Mouse (Mus musculus): ENCODE data around the gene Neurl4.
"Not testable (repeated sequence)": the region's sequence is repeated elsewhere in the genome, so short reads cannot be mapped to it uniquely, and the experiment has no call there.

Neurl4 gene

GRCm38 (mm10) chr11:69900471-69901405 is at the start of gene Neurl4, which contains the start of gene 2810408A11Rik:
TSS of gene Neurl4 (plus strand) at chr11:69901072.
TSS of gene 2810408A11Rik (minus strand) at chr11:69900987.
- DNase-seq, result peak; percentile 93

GRCm38 (mm10) chr11:69853994-69854393 is 46.9 kb upstream of the Neurl4 start:
- DNase-seq, result no peak

- no peak for DNase-seq
Measured at GRCm38 (mm10) chr11:69854680-69855079, 46.2 kb upstream of the Neurl4 start.

GRCm38 (mm10) chr11:69855347-69855746 is 45.5 kb upstream of the Neurl4 start:
- no peak for DNase-seq

- DNase-seq, result no peak
Measured at GRCm38 (mm10) chr11:69858113-69858998, 42.5 kb upstream of the Neurl4 start, which contains the start of gene Tnk1. TSS of gene Tnk1 (minus strand) at chr11:69858730.

GRCm38 (mm10) chr11:69863729-69864128 is 37.1 kb upstream of the Neurl4 start:
- not testable (repeated sequence) for DNase-seq

GRCm38 (mm10) chr11:69864138-69864860 is 36.6 kb upstream of the Neurl4 start:
- DNase-seq, result no peak

- DNase-seq, result no peak
Measured at GRCm38 (mm10) chr11:69865561-69865960, 35.3 kb upstream of the Neurl4 start.

GRCm38 (mm10) chr11:69867335-69867734 is 33.5 kb upstream of the Neurl4 start:
- DNase-seq, result no peak

GRCm38 (mm10) chr11:69870289-69871069 is 30.4 kb upstream of the Neurl4 start:
- DNase-seq, result no peak

- no peak for DNase-seq
Measured at GRCm38 (mm10) chr11:69871822-69872221, 29.1 kb upstream of the Neurl4 start.

- no peak for DNase-seq
Measured at GRCm38 (mm10) chr11:69872451-69872850, 28.4 kb upstream of the Neurl4 start.

- DNase-seq, result no peak
Measured at GRCm38 (mm10) chr11:69876186-69876585, 24.7 kb upstream of the Neurl4 start.

GRCm38 (mm10) chr11:69876867-69877266 is 24.0 kb upstream of the Neurl4 start:
- DNase-seq, result peak; percentile 69

GRCm38 (mm10) chr11:69877878-69878277 is 23.0 kb upstream of the Neurl4 start, which contains the start of gene Tmem95:
TSS of gene Tmem95 (minus strand) at chr11:69878018.
- no peak for DNase-seq

- DNase-seq, result no peak
Measured at GRCm38 (mm10) chr11:69878399-69878798, 22.5 kb upstream of the Neurl4 start.

GRCm38 (mm10) chr11:69878952-69879351 is 21.9 kb upstream of the Neurl4 start:
- no peak for DNase-seq

- DNase-seq, result no peak
Measured at GRCm38 (mm10) chr11:69879711-69880110, 21.2 kb upstream of the Neurl4 start.

- DNase-seq, result no peak
Measured at GRCm38 (mm10) chr11:69880506-69880852, 20.4 kb upstream of the Neurl4 start.

GRCm38 (mm10) chr11:69880853-69881603 is 19.8 kb upstream of the Neurl4 start, which contains the start of gene Kctd11:
TSS of gene Kctd11 (minus strand) at chr11:69881406.
- peak; percentile 69 for DNase-seq
